11 mouse cellular contexts compared by ENCODE assay signal in genomic region chr2:77777781-77778180, GRCm38 (mm10). TPM values are rescaled to one million over a fixed set of nuclear protein-coding genes. Genes with fewer than 3 reads are reported as not detected.
A peak's percentile ranks its signal among the peaks of the same experiment; 100 is the strongest.
DNase-seq lines count a peak whose midpoint lies in the region; ATAC-seq lines count a peak whose summit lies in the region.
"Had no signal": no experiment of that assay in that cellular context is flagged by ENCODE, and none has a peak within 500 bp of the region (broad histone marks: within the 10 kb centered on the region; RNA-seq: fewer than 3 reads in every experiment).

No protein-coding gene starts in this region.

- DNase-seq in cerebellum, adult 18-20 months: no peak
- peak; percentile 93 for DNase-seq in Muller cell, postnatal 12 days (ENCODE audit: inconsistent ontology term)
- peak; percentile 17 for DNase-seq in gonadal fat pad, adult 2 months (ENCODE audit: low read depth)
- peak; percentile 52 to 69 for DNase-seq in kidney, postnatal 4 days
- DNase-seq in spleen, postnatal 36 days (ENCODE audit: low spot score in 2 of 2): no peak
- no peak for DNase-seq in thymus, postnatal 14 days
- DNase-seq in heart, postnatal 25 days (ENCODE audit: low spot score): no peak
- DNase-seq: cerebellum, adult 11-12 months had no signal

- intact Hi-C loops in heart, postnatal 25 days (cut with DNase I): no loop called here

- ATAC-seq in cerebellum, adult (ENCODE audit: insufficient number of reproducible peaks, low FRiP score, low TSS enrichment): peak; percentile 57; the same call in 1 of the 2 replicates

RNA-seq across cellular contexts. Expression of gene Zfp385b, which starts 41.7 kb away (rescaled TPM):
- polyA plus RNA-seq in gonadal fat pad, adult 2 months (2012; rRNA removed): 8.6 and 12.0 TPM in 2 replicates
- 10 to 100 TPM in 1 of 2 experiments, 1 to 10 TPM in 1; 10.0 to 11.5 TPM for total RNA-seq in heart, postnatal 25 days (2021)
- total RNA-seq: hematopoietic stem cell, adult 5-6 weeks; MEL had no signal

Comparison
In these comparisons a context has a peak if more than half of its experiments do, and no peak if none do; other contexts are left out.
1. DNase-seq: peak in Muller cell, postnatal 12 days (single experiment), gonadal fat pad, adult 2 months (single experiment) and kidney, postnatal 4 days (2 of 2); none in cerebellum, adult 18-20 months (0 of 2), spleen, postnatal 36 days (0 of 2), thymus, postnatal 14 days (single experiment) and heart, postnatal 25 days (single experiment).